Mouse (Mus musculus) hindbrain, embryonic 11.5 days (tissue): Measurements from ENCODE around the gene Cep89. TPM values are rescaled to one million over a fixed set of nuclear protein-coding genes. Genes with fewer than 3 reads are reported as not detected.
A peak's percentile ranks its signal among the peaks of the same experiment; 100 is the strongest.

Experiments
- ATAC-seq: fragments of 200-750 bp; cut with Nextera tagmentation; 2 replicates; pipeline ENCODE4 v1.8.0; 2017; ENCODE audit warnings: mild to moderate bottlenecking, moderate TSS enrichment, moderate library complexity; ENCODE audit not compliant: low FRiP score
- DNase-seq: peaks from one replicate; pipeline ENCODE4 v3.0.0-alpha.2; 2015; ENCODE audit warnings: low spot score
- H3K27ac ChIP-seq: fragments of 300-500 bp; sonication (generic); 2 replicates; pipeline ENCODE4 v1.5.1; 2014; ENCODE audit warnings: mild to moderate bottlenecking, low read depth, low read length
- H3K27me3 ChIP-seq: fragments of 300-500 bp; sonication (generic); 2 replicates; pipeline ENCODE4 v1.6.1; 2014; ENCODE audit warnings: mild to moderate bottlenecking, low read length, moderate library complexity, mixed read lengths; ENCODE audit not compliant: control insufficient read depth, insufficient read depth
- H3K36me3 ChIP-seq: fragments of 300-500 bp; sonication (generic); 2 replicates; pipeline ENCODE4 v1.6.1; 2014; ENCODE audit warnings: mild to moderate bottlenecking, low read length, moderate library complexity, mixed read lengths; ENCODE audit not compliant: control insufficient read depth, insufficient read depth
- H3K4me1 ChIP-seq: fragments of 300-500 bp; sonication (generic); replicated peaks from 2 replicates; pipeline ENCODE4 v1.6.1; 2014; ENCODE audit warnings: low read length, mixed read lengths; ENCODE audit not compliant: control insufficient read depth, insufficient read depth
- H3K4me2 ChIP-seq: fragments of 300-500 bp; sonication (generic); replicated peaks from 2 replicates; pipeline ENCODE4 v1.6.1; 2014; ENCODE audit warnings: mild to moderate bottlenecking, low read depth, low read length
- H3K4me3 ChIP-seq: fragments of 300-500 bp; sonication (generic); 2 replicates; pipeline ENCODE4 v1.5.1; 2014; ENCODE audit warnings: low read depth, low read length
- H3K9ac ChIP-seq: fragments of 300-500 bp; sonication (generic); 2 replicates; pipeline ENCODE4 v1.6.1; 2014; ENCODE audit warnings: low read depth, low read length
- H3K9me3 ChIP-seq: fragments of 300-500 bp; sonication (generic); 2 replicates; pipeline ENCODE4 v1.6.1; 2016; ENCODE audit warnings: low read length; ENCODE audit not compliant: control insufficient read depth
- whole genome bisulfite sequencing: fragments of 180-500 bp; shearing (Covaris S2); extraction: QIAGEN DNeasy Blood & Tissue Kit; methylation state at CpG from one replicate; pipeline ENCODE4 v1.1.7; 2014; 5-methylcytosine and 5-hydroxymethylcytosine counted together
- polyA plus RNA-seq: library from polyadenylated mRNA; unstranded; fragments of >200 nt; fragmentation: Nextera tagmentation; extraction: Ambion mirVana; gene quantifications from 2 replicates; pipeline ENCODE4 v1.2.1, GENCODE M21; 2014

Gene Cep89
- polyA plus RNA-seq, 1 experiment from 2014 or later: 35.2 TPM

DNA sequence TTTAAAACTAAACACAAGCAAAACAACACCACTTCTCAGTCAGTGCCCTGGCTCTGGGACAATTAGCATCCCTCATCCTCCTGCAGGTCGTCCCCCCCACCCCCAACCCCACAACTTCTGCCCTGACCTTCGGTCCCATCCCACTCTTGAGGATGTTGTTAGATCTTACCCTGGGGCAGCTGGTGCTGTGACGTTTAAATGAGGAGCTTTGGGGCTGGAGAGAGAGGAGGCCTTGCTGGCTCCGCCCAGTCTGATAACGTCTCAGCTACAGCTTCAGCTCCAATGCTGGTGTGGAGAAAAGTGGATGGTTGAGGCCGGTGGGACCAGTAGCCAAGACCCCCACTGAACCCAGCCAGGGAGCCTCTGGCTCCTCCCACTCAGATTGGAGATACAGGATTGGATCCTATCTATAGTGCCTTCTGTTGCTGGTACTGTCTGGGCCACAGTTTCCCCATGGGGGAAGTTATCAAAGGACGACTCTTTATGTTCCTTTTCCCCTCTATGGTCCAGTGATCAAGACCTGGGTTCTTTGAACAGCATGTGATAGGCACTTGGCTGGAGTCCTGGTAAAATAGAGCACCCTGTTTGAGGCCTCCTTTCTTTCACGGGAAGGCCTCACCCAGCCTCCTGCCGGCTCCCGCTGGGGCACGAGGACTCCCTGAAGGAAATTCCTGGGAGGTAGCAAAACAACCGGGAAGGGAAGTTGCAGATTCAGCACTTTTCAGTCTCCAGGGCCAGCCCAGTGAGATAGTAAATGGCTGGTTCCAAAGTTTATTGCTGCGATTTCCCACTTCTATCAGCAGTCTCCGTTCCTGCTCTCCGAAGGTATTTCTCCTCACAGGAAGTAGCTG lies 51.4 kb downstream of the Cep89 start, which contains the start of gene Slc7a9:
TSS of gene Slc7a9 (plus strand) at position 801 of the 851 bp plus-strand sequence.
- Histone ChIP-seq H3K9me3 (no peaks in the 10 kb centered on the region), H3K27ac (no peak within 1 kb of the TSS), H3K9ac (no peak within 1 kb of the TSS), H3K4me1 (no peaks in the 10 kb centered on the region), H3K27me3 (no peaks in the 10 kb centered on the region), H3K36me3 (no peaks in the 10 kb centered on the region), H3K4me3 (no peak within 1 kb of the TSS), H3K4me2 (no peak within 1 kb of the TSS)
- DNase-seq (peak; percentile 3), ATAC-seq (no peak)
- 28% methylated on average over 15 of the region's 15 CpGs for WGBS

DNA sequence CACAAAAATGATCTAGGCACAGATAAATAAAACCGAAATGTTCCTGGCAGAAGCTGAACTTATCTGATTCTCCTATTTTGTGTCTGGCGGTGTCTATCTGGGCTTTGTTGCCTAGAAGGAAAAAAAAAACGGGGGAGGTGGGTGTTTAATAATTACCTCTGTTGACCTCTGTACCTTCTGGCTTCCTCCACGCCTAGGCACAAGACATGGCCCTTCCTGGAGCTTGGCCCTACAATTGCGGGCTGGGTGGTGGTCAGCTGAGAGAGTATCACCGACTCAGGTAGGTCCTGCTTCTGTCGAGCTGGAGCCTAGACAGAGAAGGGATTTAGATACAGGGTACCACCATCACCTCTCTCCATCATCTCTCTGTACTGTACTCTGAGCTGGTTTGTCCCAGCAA lies 52.0 kb downstream of the Cep89 start:
- Histone ChIP-seq H3K9ac (no peak overlapping the region), H3K4me2 (no peak overlapping the region), H3K36me3 (no peaks in the 10 kb centered on the region), H3K9me3 (no peaks in the 10 kb centered on the region), H3K27me3 (no peaks in the 10 kb centered on the region), H3K4me3 (no peak overlapping the region), H3K27ac (no peak overlapping the region), H3K4me1 (no peaks in the 10 kb centered on the region)
- no peak for ATAC-seq
- DNase-seq: no peak
- WGBS: 77% methylated on average over 7 of the region's 7 CpGs

DNA sequence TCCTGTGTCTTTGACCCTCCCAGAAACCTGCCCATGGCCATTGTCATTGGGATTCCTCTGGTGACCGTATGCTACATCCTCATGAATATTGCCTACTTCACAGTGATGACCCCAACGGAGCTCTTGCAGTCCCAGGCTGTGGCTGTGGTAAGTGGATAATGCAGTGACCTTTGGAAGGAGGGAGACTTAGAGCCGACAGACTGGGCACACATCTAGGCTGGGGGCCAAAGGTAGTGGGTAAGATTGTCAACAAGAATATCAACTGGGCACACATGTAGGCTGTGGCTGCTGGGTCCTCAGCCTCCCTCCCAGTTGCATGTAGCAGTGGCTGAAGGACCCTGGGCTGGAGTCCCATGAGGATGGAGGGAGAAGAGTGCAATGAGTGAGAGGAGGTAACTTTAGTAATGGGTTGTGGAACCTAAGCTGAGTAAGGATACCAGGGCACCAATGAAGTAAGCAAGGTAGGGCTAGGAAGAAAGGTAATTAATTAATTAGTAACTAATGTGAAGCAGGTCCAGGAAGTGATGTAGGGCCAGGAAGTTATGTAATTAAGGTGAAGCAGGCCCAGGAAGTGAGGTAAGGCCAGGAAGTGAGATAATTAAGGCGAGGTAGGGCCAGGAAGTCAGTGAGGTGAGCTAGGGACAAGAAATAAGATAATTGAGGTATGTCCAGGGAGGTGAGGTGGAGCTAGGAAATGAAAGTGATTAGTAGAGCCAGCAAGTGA lies 59.4 kb downstream of the Cep89 start:
- DNase-seq: no peak
- WGBS: 83% methylated on average over 4 of the region's 4 CpGs
- H3K27me3 ChIP-seq: no peaks in the 10 kb centered on the region

DNA sequence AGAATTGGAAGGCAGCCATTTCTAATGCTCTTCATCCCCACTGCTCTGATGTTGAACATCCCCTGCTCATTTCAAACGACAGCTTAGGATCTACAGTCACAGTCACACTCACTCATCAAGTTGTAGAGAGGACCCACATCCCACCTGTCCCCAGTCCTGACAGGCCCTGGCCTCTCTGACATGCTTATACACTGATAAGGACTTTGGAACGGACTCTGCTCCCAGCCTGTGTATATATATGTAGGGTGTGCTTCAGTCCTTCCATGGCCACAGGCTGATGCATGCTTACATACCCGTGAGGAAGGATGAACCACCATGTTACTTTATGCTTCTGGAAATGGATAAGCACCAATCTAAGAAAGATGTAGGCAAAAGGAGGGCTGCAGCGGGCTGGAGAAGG lies 64.1 kb downstream of the Cep89 start:
- WGBS: 88% methylated on average over 4 of the region's 4 CpGs
- Histone ChIP-seq H3K9me3 (no peaks in the 10 kb centered on the region), H3K27ac (no peak overlapping the region), H3K4me3 (no peak overlapping the region), H3K9ac (no peak overlapping the region), H3K36me3 (no peaks in the 10 kb centered on the region), H3K4me1 (no peaks in the 10 kb centered on the region), H3K27me3 (no peaks in the 10 kb centered on the region), H3K4me2 (no peak overlapping the region)
- no peak for ATAC-seq
- DNase-seq: no peak

More for the DNA sequence above, 59.4 kb downstream of the Cep89 start:
- H3K4me1 ChIP-seq: no peaks in the 10 kb centered on the region
- no peak overlapping the region for H3K27ac ChIP-seq
- no peak overlapping the region for H3K4me2 ChIP-seq
- H3K36me3 ChIP-seq: no peaks in the 10 kb centered on the region
- no peak overlapping the region for H3K4me3 ChIP-seq
- no peak for ATAC-seq
- H3K9me3 ChIP-seq: no peaks in the 10 kb centered on the region
- no peak overlapping the region for H3K9ac ChIP-seq

DNA sequence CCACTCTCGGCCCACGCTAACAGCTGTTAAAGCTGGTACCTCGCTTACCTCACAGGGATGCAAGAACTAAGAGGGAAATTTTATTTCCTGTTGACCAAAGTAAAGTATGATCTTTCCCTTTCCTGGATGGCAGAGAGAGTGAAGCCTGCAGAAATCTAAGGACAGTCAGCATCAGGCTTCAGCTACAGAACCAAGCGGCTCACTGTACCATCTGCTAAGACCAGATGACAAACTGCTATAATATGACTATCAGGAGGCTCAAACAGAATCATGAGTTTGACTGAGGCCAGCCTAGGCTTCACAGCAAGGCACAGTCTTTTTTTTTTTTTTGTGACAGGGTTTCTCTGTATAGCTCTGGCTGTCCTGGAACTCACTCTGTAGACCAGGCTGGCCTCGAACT lies 68.2 kb downstream of the Cep89 start:
- no peaks in the 10 kb centered on the region for H3K27me3 ChIP-seq
- no peaks in the 10 kb centered on the region for H3K4me1 ChIP-seq
- H3K36me3 ChIP-seq: no peaks in the 10 kb centered on the region
- H3K4me2 ChIP-seq: no peak overlapping the region
- DNase-seq (no peak), ATAC-seq (no peak)
- H3K9me3 ChIP-seq: no peaks in the 10 kb centered on the region
- H3K4me3 ChIP-seq: no peak overlapping the region
- 93% methylated on average over 5 of the region's 5 CpGs for WGBS
- no peak overlapping the region for H3K9ac ChIP-seq
- no peak overlapping the region for H3K27ac ChIP-seq

DNA sequence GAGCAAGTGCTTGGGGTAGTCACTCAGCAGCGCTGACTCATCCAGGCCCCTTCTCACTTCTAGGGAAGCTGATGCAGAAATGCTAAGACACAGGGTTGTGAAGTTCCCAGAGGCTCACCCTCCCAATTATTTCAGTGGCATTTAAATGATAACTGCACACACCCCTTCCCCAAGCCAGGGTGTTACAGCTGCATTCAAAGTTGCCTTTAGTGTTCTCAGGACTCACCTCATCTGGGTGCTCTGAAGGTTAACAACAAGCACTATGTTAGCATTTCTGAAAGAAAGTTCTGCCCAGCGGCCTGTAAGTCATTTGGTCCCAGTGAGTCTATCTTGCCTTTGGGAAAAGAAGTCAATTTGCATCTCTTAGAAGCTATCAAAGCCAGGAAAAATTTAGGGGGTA lies 71.0 kb downstream of the Cep89 start:
- Histone ChIP-seq H3K27me3 (no peaks in the 10 kb centered on the region), H3K9me3 (no peaks in the 10 kb centered on the region), H3K27ac (no peak overlapping the region), H3K4me2 (no peak overlapping the region), H3K4me1 (no peaks in the 10 kb centered on the region), H3K4me3 (no peak overlapping the region), H3K9ac (no peak overlapping the region), H3K36me3 (no peaks in the 10 kb centered on the region)
- no peak for ATAC-seq
- no peak for DNase-seq
- WGBS: 66% methylated on average over 2 of the region's 2 CpGs

DNA sequence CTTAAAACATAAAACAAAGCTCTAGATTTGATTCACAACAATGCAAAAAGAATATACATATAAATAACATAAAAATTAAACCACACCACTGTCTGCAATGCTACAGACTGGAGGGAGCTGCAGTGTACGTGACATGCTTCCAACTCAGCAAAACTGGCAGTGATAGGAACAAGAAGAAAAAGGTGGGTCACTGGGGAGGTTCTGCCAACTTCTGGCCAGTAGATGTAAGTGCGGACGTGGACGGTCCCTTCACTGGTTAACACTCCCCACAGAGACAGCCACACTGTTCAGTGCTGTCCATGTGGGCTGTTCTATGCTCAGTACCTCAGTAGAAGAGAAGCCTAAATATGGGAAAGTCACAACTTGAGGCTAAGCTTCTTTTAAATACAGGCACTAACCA lies 74.0 kb downstream of the Cep89 start:
- ATAC-seq: no peak
- WGBS: 46% methylated on average over 4 of the region's 4 CpGs
- DNase-seq: no peak
- no peak overlapping the region for H3K9ac ChIP-seq
- no peak overlapping the region for H3K4me2 ChIP-seq
- no peaks in the 10 kb centered on the region for H3K9me3 ChIP-seq
- H3K27me3 ChIP-seq: no peaks in the 10 kb centered on the region
- H3K36me3 ChIP-seq: no peaks in the 10 kb centered on the region
- H3K4me1 ChIP-seq: no peaks in the 10 kb centered on the region
- no peak overlapping the region for H3K27ac ChIP-seq
- H3K4me3 ChIP-seq: no peak overlapping the region

DNA sequence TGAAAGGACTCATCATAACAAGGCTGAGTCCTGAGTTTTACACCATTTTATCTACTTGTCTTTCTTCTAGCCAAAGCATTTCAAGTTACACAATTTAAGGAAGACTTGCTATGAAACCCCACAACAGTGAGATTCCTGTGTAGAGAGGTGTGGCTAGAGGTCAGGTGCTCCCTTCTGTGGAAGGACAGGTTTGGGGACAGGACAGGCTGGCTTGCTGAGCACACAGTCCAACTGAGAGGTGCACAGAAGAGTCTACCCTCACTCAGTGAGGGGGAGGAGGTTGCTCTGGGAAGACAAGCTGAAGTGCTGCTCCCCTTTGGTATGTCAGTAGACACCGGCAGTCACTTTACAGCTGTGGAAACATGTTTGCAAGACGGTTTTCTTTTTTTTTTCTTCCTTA lies 79.6 kb downstream of the Cep89 start:
- Histone ChIP-seq H3K4me1 (no peaks in the 10 kb centered on the region), H3K4me2 (no peak overlapping the region), H3K36me3 (no peaks in the 10 kb centered on the region), H3K27me3 (no peaks in the 10 kb centered on the region), H3K9me3 (no peaks in the 10 kb centered on the region), H3K9ac (no peak overlapping the region), H3K27ac (no peak overlapping the region), H3K4me3 (no peak overlapping the region)
- 80% methylated on average over 2 of the region's 2 CpGs for WGBS
- DNase-seq (no peak), ATAC-seq (no peak)

DNA sequence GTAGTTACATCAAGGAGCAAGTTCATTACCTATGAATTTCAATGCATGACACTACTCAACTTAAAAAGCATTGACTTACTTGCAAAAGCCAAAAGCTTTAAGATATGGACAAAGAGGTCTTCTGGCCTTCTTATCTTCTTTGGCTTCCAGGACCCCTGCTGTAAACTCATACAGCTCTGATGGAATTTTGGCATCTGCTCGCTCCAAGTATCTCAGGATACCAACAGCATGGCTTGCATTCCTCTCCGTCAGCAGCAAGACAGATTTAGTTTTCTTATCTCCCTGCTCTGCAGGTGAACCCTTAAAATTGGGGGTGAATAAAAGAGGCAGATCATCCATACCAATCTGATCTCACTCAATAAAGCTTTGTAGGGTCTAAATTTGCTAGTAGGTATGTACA lies 88.3 kb downstream of the Cep89 start:
- no peak for ATAC-seq
- Histone ChIP-seq H3K4me1 (no peaks in the 10 kb centered on the region), H3K27me3 (no peaks in the 10 kb centered on the region), H3K36me3 (no peaks in the 10 kb centered on the region), H3K9me3 (no peaks in the 10 kb centered on the region), H3K4me3 (no peak overlapping the region), H3K4me2 (no peak overlapping the region), H3K9ac (no peak overlapping the region), H3K27ac (no peak overlapping the region)
- no peak for DNase-seq
- 76% methylated on average over 2 of the region's 2 CpGs for whole genome bisulfite sequencing
